ENCODE assay signal across 9 mouse cellular contexts in the genomic region with DNA sequence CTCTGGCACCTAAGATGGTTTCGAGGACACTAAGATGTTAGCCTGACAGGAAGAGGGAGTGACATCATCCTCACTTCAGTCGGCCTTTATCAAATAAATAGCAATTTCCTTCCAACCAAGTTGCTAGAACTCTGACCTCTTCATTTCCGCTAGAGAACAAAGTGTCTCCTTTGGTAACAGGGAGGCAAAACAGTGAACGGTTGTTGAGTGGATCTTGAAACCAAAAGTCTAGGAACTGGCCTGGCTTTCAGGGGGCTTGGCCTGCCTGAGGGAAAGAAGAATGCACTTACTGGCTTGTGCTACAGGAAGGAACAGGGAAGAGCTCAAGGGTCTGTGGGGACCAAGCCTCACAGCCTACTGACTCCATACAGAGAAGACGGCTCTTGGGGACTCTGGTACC. TPM values are rescaled to one million over a fixed set of nuclear protein-coding genes. Genes with fewer than 3 reads are reported as not detected.
A peak's percentile ranks its signal among the peaks of the same experiment; 100 is the strongest.
DNase-seq lines count a peak whose midpoint lies in the region; ATAC-seq and TF ChIP-seq lines count a peak whose summit lies in the region.
"Had no signal": no experiment of that assay in that cellular context is flagged by ENCODE, and none has a peak within 500 bp of the region (broad histone marks: within the 10 kb centered on the region; RNA-seq: fewer than 3 reads in every experiment).

No protein-coding gene starts in this region.

- no peak overlapping the region for H3K4me3 ChIP-seq in thymus, adult 2 months (ENCODE audit: control insufficient read depth, insufficient read depth, low read length)
- no peak overlapping the region for H3K4me3 ChIP-seq in heart, embryonic 10.5 days
- H3K4me3 ChIP-seq in small intestine, adult 2 months (ENCODE audit: low read depth, low read length), result no peak overlapping the region
- no peak overlapping the region for H3K4me3 ChIP-seq in forebrain, embryonic 16.5 days (replicated peaks; ENCODE audit: low read length)
- H3K4me3 ChIP-seq: midbrain, embryonic 10.5 days had no signal

- H3K9me3 ChIP-seq in heart, embryonic 10.5 days, result no peaks in the 10 kb centered on the region
- H3K9me3 ChIP-seq in forebrain, embryonic 16.5 days (ENCODE audit: control insufficient read depth, low read length), result no peaks in the 10 kb centered on the region
- H3K9me3 ChIP-seq: midbrain, embryonic 10.5 days had no signal

- no peak for TF ChIP-seq CTCF in thymus, adult 2 months (IDR thresholded peaks at IDR 0.05; ENCODE audit: borderline replicate concordance, control insufficient read depth, extremely low read depth, insufficient read depth, low read length, poor library complexity)
- TF ChIP-seq CTCF in small intestine, adult 2 months (IDR thresholded peaks at IDR 0.05; ENCODE audit: extremely low read depth, insufficient read length, insufficient replicate concordance, low read depth, low read length), result no peak

- no peak overlapping the region for H3K9ac ChIP-seq in forebrain, embryonic 16.5 days (replicated peaks; ENCODE audit: low read depth, low read length)

- WGBS in thymus, adult 2 months, result 37% methylated on average over 5 of the region's 5 CpGs
- 60% methylated on average over 5 of the region's 5 CpGs for WGBS in heart, embryonic 10.5 days
- WGBS in small intestine, adult 2 months, result 44% methylated on average over 5 of the region's 5 CpGs
- WGBS in forebrain, embryonic 16.5 days, result 84% methylated on average over 5 of the region's 5 CpGs

- ATAC-seq in forebrain, embryonic 16.5 days, result no peak

- H3K36me3 ChIP-seq in thymus, adult 2 months (ENCODE audit: control insufficient read depth, insufficient read depth, low read length), result no peaks in the 10 kb centered on the region
- H3K36me3 ChIP-seq in heart, embryonic 10.5 days, result no peaks in the 10 kb centered on the region
- no peaks in the 10 kb centered on the region for H3K36me3 ChIP-seq in small intestine, adult 2 months (ENCODE audit: control insufficient read depth, insufficient read depth, low read length)
- H3K36me3 ChIP-seq in forebrain, embryonic 16.5 days (ENCODE audit: control insufficient read depth, insufficient read depth), result peaks cover 2% of the 10 kb centered on the region; the same call in 1 of the 2 replicates

- no peak overlapping the region for H3K4me2 ChIP-seq in forebrain, embryonic 16.5 days (ENCODE audit: low read length)

- peak overlapping the region; percentile 46; the same call in 1 of the 2 replicates for H3K27ac ChIP-seq in thymus, adult 2 months (ENCODE audit: control insufficient read depth, insufficient read depth, low read length)
- H3K27ac ChIP-seq in heart, embryonic 10.5 days, result 0 out of 2 replicates have a peak overlapping the region, but pooled peaks have one; percentile 29
- peak overlapping the region; percentile 31 for H3K27ac ChIP-seq in small intestine, adult 2 months (ENCODE audit: insufficient read depth, low read depth, low read length)
- H3K27ac ChIP-seq in forebrain, embryonic 16.5 days (ENCODE audit: low read length), result no peak overlapping the region
- H3K27ac ChIP-seq: midbrain, embryonic 10.5 days had no signal

- no peak for DNase-seq in thymus, adult 2 months
- DNase-seq in thymus, postnatal 0 days (ENCODE audit: low spot score), result no peak
- DNase-seq in heart, embryonic 10.5 days (ENCODE audit: low spot score), result no peak
- DNase-seq in kidney, postnatal 14 days, result peak; percentile 59
- no peak for DNase-seq in B cell, adult 2 months
- DNase-seq: layer of hippocampus, adult 9-11 months had no signal

- H3K4me1 ChIP-seq in thymus, adult 2 months (replicated peaks; ENCODE audit: control insufficient read depth, insufficient read depth, low read length), result peaks cover 11% of the 10 kb centered on the region
- peaks cover 31% of the 10 kb centered on the region for H3K4me1 ChIP-seq in heart, embryonic 10.5 days
- peaks cover 21% of the 10 kb centered on the region for H3K4me1 ChIP-seq in small intestine, adult 2 months (ENCODE audit: control insufficient read depth, insufficient read depth, insufficient read length, low read length)
- no peaks in the 10 kb centered on the region for H3K4me1 ChIP-seq in forebrain, embryonic 16.5 days (replicated peaks; ENCODE audit: control insufficient read depth, insufficient read depth, low read length)
- H3K4me1 ChIP-seq: midbrain, embryonic 10.5 days had no signal

- H3K27me3 ChIP-seq in thymus, adult 2 months (ENCODE audit: control insufficient read depth, insufficient read depth, low read length), result no peaks in the 10 kb centered on the region
- no peaks in the 10 kb centered on the region for H3K27me3 ChIP-seq in heart, embryonic 10.5 days (ENCODE audit: insufficient read depth, poor library complexity, severe bottlenecking)
- no peaks in the 10 kb centered on the region for H3K27me3 ChIP-seq in small intestine, adult 2 months (ENCODE audit: control insufficient read depth, insufficient read depth, low read length)
- no peaks in the 10 kb centered on the region for H3K27me3 ChIP-seq in forebrain, embryonic 16.5 days (replicated peaks; ENCODE audit: control insufficient read depth, insufficient read depth, low read length)

- no peak for TF ChIP-seq POLR2A in thymus, adult 2 months (IDR thresholded peaks at IDR 0.05; ENCODE audit: control insufficient read depth, extremely low read depth, insufficient read depth, low read length, poor library complexity)
- TF ChIP-seq POLR2A in small intestine, adult 2 months (IDR thresholded peaks at IDR 0.05; ENCODE audit: low read depth, low read length), result no peak

RNA-seq across cellular contexts. Expression of gene Mrpl44, which starts 24.6 kb away (rescaled TPM):
- polyA plus RNA-seq in thymus, adult 2 months (2012; rRNA removed), result 15.1 and 16.4 TPM in 2 replicates
- 57.8 and 63.9 TPM in 2 replicates for polyA plus RNA-seq in thymus, postnatal 0 days (2015; fragmentation: Nextera tagmentation; extraction: Ambion mirVana)
- polyA plus RNA-seq in heart, embryonic 10.5 days (2016; fragmentation: Nextera tagmentation; extraction: Ambion mirVana), result 53.1 and 58.9 TPM in 2 replicates
- polyA plus RNA-seq in small intestine, adult 2 months (2012; rRNA removed), result 4.5 and 4.9 TPM in 2 replicates
- 44.3 TPM in 2 replicates for polyA plus RNA-seq in forebrain, embryonic 16.5 days (2015; fragmentation: Nextera tagmentation; extraction: Ambion mirVana)

RNA-seq across cellular contexts. Expression of gene Wdfy1, which starts 24.8 kb away (rescaled TPM):
- 23.3 and 24.4 TPM in 2 replicates for polyA plus RNA-seq in thymus, adult 2 months (2012; rRNA removed)
- polyA plus RNA-seq in thymus, postnatal 0 days (2015; fragmentation: Nextera tagmentation; extraction: Ambion mirVana), result 16.6 and 18.5 TPM in 2 replicates
- polyA plus RNA-seq in heart, embryonic 10.5 days (2016; fragmentation: Nextera tagmentation; extraction: Ambion mirVana), result 25.1 and 25.5 TPM in 2 replicates
- polyA plus RNA-seq in small intestine, adult 2 months (2012; rRNA removed), result 31.5 and 68.7 TPM in 2 replicates
- 77.5 and 88.1 TPM in 2 replicates for polyA plus RNA-seq in forebrain, embryonic 16.5 days (2015; fragmentation: Nextera tagmentation; extraction: Ambion mirVana)
